Mouse (Mus musculus) embryonic facial prominence, embryonic 11.5 days (tissue): ENCODE measurements around the gene Slc41a3. TPM values are rescaled to one million over a fixed set of nuclear protein-coding genes. Genes with fewer than 3 reads are reported as not detected.
A peak's percentile ranks its signal among the peaks of the same experiment; 100 is the strongest.

Experiments
- ATAC-seq: fragments of 200-750 bp; cut with Nextera tagmentation; replicated peaks from 2 replicates; pipeline ENCODE4 v1.8.0; 2017; ENCODE audit warnings: low read depth; ENCODE audit not compliant: insufficient number of reproducible peaks, low FRiP score, low TSS enrichment
- DNase-seq: peaks from one replicate; pipeline ENCODE4 v3.0.0-alpha.2; 2015; ENCODE audit warnings: low spot score
- H3K27ac ChIP-seq: fragments of 300-500 bp; sonication (generic); replicated peaks from 2 replicates; pipeline ENCODE4 v1.5.1; 2014; ENCODE audit warnings: mild to moderate bottlenecking, low read depth, low read length, control low read depth
- H3K27me3 ChIP-seq: fragments of 300-500 bp; sonication (generic); 2 replicates; pipeline ENCODE4 v1.6.1; 2014; ENCODE audit warnings: mild to moderate bottlenecking, low read length, moderate library complexity, mixed read lengths; ENCODE audit not compliant: control insufficient read depth, insufficient read depth
- H3K36me3 ChIP-seq: fragments of 300-500 bp; sonication (generic); replicated peaks from 2 replicates; pipeline ENCODE4 v1.6.1; 2014; ENCODE audit warnings: low read depth, mild to moderate bottlenecking, low read length, moderate library complexity, mixed read lengths; ENCODE audit not compliant: control insufficient read depth, insufficient read depth
- H3K4me1 ChIP-seq: fragments of 300-500 bp; sonication (generic); 2 replicates; pipeline ENCODE4 v1.6.1; 2014; ENCODE audit warnings: low read length, mixed read lengths; ENCODE audit not compliant: control insufficient read depth, insufficient read depth
- H3K4me2 ChIP-seq: fragments of 300-500 bp; sonication (generic); 2 replicates; pipeline ENCODE4 v1.6.1; 2014; ENCODE audit warnings: low read depth, mild to moderate bottlenecking, control low read depth, low read length, moderate library complexity
- H3K4me3 ChIP-seq: fragments of 300-500 bp; sonication (generic); 2 replicates; pipeline ENCODE4 v1.5.1; 2014; ENCODE audit warnings: low read depth, low read length, control low read depth
- H3K9ac ChIP-seq: fragments of 300-500 bp; sonication (generic); replicated peaks from 2 replicates; pipeline ENCODE4 v1.6.1; 2014; ENCODE audit warnings: mild to moderate bottlenecking, control low read depth, low read length
- H3K9me3 ChIP-seq: fragments of 300-500 bp; sonication (generic); replicated peaks from 2 replicates; pipeline ENCODE4 v1.6.1; 2016; ENCODE audit warnings: mild to moderate bottlenecking, low read length, inconsistent platforms, mixed read lengths; ENCODE audit not compliant: control insufficient read depth
- WGBS: fragments of 180-500 bp; shearing (Covaris S2); extraction: QIAGEN DNeasy Blood & Tissue Kit; methylation state at CpG from one replicate; pipeline ENCODE4 v1.1.7; 2014; 5-methylcytosine and 5-hydroxymethylcytosine counted together
- polyA plus RNA-seq: library from polyadenylated mRNA; unstranded; fragments of >200 nt; fragmentation: Nextera tagmentation; extraction: Ambion mirVana; gene quantifications from 2 replicates; pipeline ENCODE4 v1.2.1, GENCODE M21; 2014

Slc41a3 gene
- polyA plus RNA-seq, 1 experiment from 2014 or later = 2.5 TPM

- no peak overlapping the region for H3K27ac ChIP-seq
- no peak overlapping the region for H3K4me3 ChIP-seq
- H3K9me3 ChIP-seq = no peaks in the 10 kb centered on the region
- WGBS = 83% methylated on average over 2 of the region's 2 CpGs
- no peak overlapping the region for H3K4me2 ChIP-seq
- DNase-seq (no peak), ATAC-seq (no peak)
- no peaks in the 10 kb centered on the region for H3K36me3 ChIP-seq
- H3K27me3 ChIP-seq = no peaks in the 10 kb centered on the region
- H3K9ac ChIP-seq = no peak overlapping the region
- no peaks in the 10 kb centered on the region for H3K4me1 ChIP-seq
Observed at GRCm38 (mm10) chr6:90582331-90582730, 22.2 kb upstream of the Slc41a3 start.

GRCm38 (mm10) chr6:90588113-90588512, 16.4 kb upstream of the Slc41a3 start:
- no peaks in the 10 kb centered on the region for H3K9me3 ChIP-seq
- no peaks in the 10 kb centered on the region for H3K4me1 ChIP-seq
- no peak overlapping the region for H3K4me2 ChIP-seq
- H3K27me3 ChIP-seq = no peaks in the 10 kb centered on the region
- DNase-seq (peak; percentile 64), ATAC-seq (peak; percentile 50; the same call in 1 of the 2 replicates)
- no peak overlapping the region for H3K27ac ChIP-seq
- no peak overlapping the region for H3K4me3 ChIP-seq
- H3K9ac ChIP-seq = no peak overlapping the region
- H3K36me3 ChIP-seq = no peaks in the 10 kb centered on the region
- WGBS = 37% methylated on average over 5 of the region's 5 CpGs

- no peaks in the 10 kb centered on the region for H3K9me3 ChIP-seq
- no peak overlapping the region for H3K4me3 ChIP-seq
- no peaks in the 10 kb centered on the region for H3K4me1 ChIP-seq
- no peaks in the 10 kb centered on the region for H3K27me3 ChIP-seq
- no peak overlapping the region for H3K9ac ChIP-seq
- no peak overlapping the region for H3K27ac ChIP-seq
- DNase-seq (no peak), ATAC-seq (no peak)
- WGBS = 94% methylated on average over 1 of the region's 1 CpGs
- no peak overlapping the region for H3K4me2 ChIP-seq
- H3K36me3 ChIP-seq = no peaks in the 10 kb centered on the region
Observed at GRCm38 (mm10) chr6:90590707-90591106, 13.8 kb upstream of the Slc41a3 start.

- no peak overlapping the region for H3K9ac ChIP-seq
- 68% methylated on average over 1 of the region's 1 CpGs for WGBS
Observed at GRCm38 (mm10) chr6:90594972-90595371, 9.6 kb upstream of the Slc41a3 start.

GRCm38 (mm10) chr6:90597060-90597459, 7.5 kb upstream of the Slc41a3 start:
- Histone ChIP-seq H3K36me3 (no peaks in the 10 kb centered on the region), H3K9me3 (no peaks in the 10 kb centered on the region), H3K4me3 (no peak overlapping the region), H3K4me2 (no peak overlapping the region), H3K4me1 (no peaks in the 10 kb centered on the region), H3K9ac (no peak overlapping the region), H3K27ac (no peak overlapping the region), H3K27me3 (no peaks in the 10 kb centered on the region)
- DNase-seq (no peak), ATAC-seq (no peak)
- WGBS = 82% methylated on average over 4 of the region's 4 CpGs

More at GRCm38 (mm10) chr6:90594972-90595371, 9.6 kb upstream of the Slc41a3 start:
- no peak overlapping the region for H3K4me3 ChIP-seq
- no peaks in the 10 kb centered on the region for H3K36me3 ChIP-seq
- no peak for ATAC-seq
- H3K9me3 ChIP-seq = no peaks in the 10 kb centered on the region
- no peak for DNase-seq
- H3K4me1 ChIP-seq = no peaks in the 10 kb centered on the region
- no peak overlapping the region for H3K27ac ChIP-seq
- no peak overlapping the region for H3K4me2 ChIP-seq
- H3K27me3 ChIP-seq = no peaks in the 10 kb centered on the region

GRCm38 (mm10) chr6:90597592-90597991, 6.9 kb upstream of the Slc41a3 start:
- ATAC-seq (no peak), DNase-seq (no peak)
- Histone ChIP-seq H3K4me1 (no peaks in the 10 kb centered on the region), H3K27me3 (no peaks in the 10 kb centered on the region), H3K36me3 (no peaks in the 10 kb centered on the region), H3K4me2 (no peak overlapping the region), H3K4me3 (no peak overlapping the region), H3K9me3 (no peaks in the 10 kb centered on the region), H3K27ac (no peak overlapping the region), H3K9ac (no peak overlapping the region)
- WGBS = 95% methylated on average over 2 of the region's 2 CpGs

- Histone ChIP-seq H3K27me3 (no peaks in the 10 kb centered on the region), H3K4me2 (no peak overlapping the region), H3K27ac (no peak overlapping the region), H3K9me3 (no peaks in the 10 kb centered on the region), H3K9ac (no peak overlapping the region), H3K36me3 (no peaks in the 10 kb centered on the region), H3K4me1 (no peaks in the 10 kb centered on the region), H3K4me3 (no peak overlapping the region)
- DNase-seq (no peak), ATAC-seq (no peak)
- WGBS = 88% methylated on average over 6 of the region's 6 CpGs
Observed at GRCm38 (mm10) chr6:90598197-90598596, 6.3 kb upstream of the Slc41a3 start.

GRCm38 (mm10) chr6:90600351-90600750, 4.2 kb upstream of the Slc41a3 start:
- WGBS = 84% methylated on average over 4 of the region's 4 CpGs
- no peaks in the 10 kb centered on the region for H3K36me3 ChIP-seq
- H3K4me2 ChIP-seq = no peak overlapping the region
- ATAC-seq (no peak), DNase-seq (no peak)
- H3K4me1 ChIP-seq = no peaks in the 10 kb centered on the region; the same call in 1 of the 2 replicates
- H3K9me3 ChIP-seq = no peaks in the 10 kb centered on the region
- H3K27ac ChIP-seq = no peak overlapping the region
- H3K27me3 ChIP-seq = no peaks in the 10 kb centered on the region
- no peak overlapping the region for H3K9ac ChIP-seq
- H3K4me3 ChIP-seq = no peak overlapping the region
